Mouse (Mus musculus): ENCODE data around the gene Dnah11. TPM values are rescaled to one million over a fixed set of nuclear protein-coding genes. Genes with fewer than 3 reads are reported as not detected.

The Dnah11 gene
- polyA plus RNA-seq, 1 experiment from 2014 or later, result 0.29 TPM

DNA sequence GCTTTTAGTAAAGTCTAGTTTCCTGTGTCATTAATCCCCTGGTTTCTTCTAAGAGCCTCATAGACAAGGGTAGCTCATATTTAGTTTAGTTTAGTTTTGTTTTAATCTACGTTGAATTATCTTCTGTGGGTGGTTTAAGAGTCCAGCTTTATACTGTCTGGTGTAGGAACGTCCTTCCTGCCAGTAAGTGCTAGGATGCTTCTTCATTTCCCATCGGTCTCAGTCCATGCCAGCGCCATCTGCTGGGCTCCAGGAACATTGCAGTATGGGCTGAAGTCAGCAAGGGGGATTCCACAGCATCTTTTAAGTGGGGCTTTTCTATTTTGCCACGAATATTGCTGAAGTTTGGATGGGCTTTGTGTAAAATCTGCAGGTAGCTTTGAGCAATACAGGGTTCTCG, 345.5 kb downstream of the Dnah11 start:
- no peak for ATAC-seq (replicated peaks; ENCODE audit: insufficient number of reproducible peaks, low FRiP score, low TSS enrichment, low read depth)
- DNase-seq (ENCODE audit: low spot score), result peak; percentile 69
- WGBS, result 31% methylated on average over 6 of the region's 6 CpGs

DNA sequence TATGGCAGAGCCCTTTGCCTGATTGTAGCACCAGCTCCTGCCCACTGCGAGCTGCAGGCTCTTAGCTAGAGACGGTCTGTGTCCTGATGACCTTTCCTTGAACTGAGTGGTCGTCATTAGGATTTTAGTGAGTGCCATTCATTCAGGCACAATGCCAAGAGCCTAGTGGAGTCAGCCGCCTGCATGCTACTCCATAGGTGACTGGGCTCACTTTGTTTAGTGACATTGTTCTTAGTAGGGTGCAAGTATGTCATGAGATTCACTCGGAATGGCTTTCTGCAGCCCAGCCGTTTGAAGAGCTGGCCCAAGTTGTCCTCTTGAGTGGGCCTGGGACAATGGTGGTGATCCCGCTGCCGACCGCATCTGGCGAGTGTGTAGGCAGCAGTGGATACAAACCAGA, 348.4 kb downstream of the Dnah11 start:
- no peak overlapping the region for H3K4me3 ChIP-seq (ENCODE audit: low read depth, low read length)
- H3K4me1 ChIP-seq (ENCODE audit: control insufficient read depth, insufficient read depth, low read length), result no peaks in the 10 kb centered on the region
- H3K4me2 ChIP-seq (ENCODE audit: low read depth, low read length), result no peak overlapping the region
- no peak for DNase-seq (ENCODE audit: low spot score)
- no peak for ATAC-seq (replicated peaks; ENCODE audit: insufficient number of reproducible peaks, low FRiP score, low TSS enrichment, low read depth)
- no peaks in the 10 kb centered on the region for H3K9me3 ChIP-seq (replicated peaks; ENCODE audit: control insufficient read depth, low read length)
- no peaks in the 10 kb centered on the region for H3K36me3 ChIP-seq (replicated peaks; ENCODE audit: control insufficient read depth, insufficient read depth, low read depth, low read length)
- no peak overlapping the region for H3K27ac ChIP-seq (replicated peaks; ENCODE audit: low read depth, low read length)
- no peaks in the 10 kb centered on the region for H3K27me3 ChIP-seq (ENCODE audit: control insufficient read depth, insufficient read depth, low read length)
- no peak overlapping the region for H3K9ac ChIP-seq (replicated peaks; ENCODE audit: low read length)
- WGBS, result 56% methylated on average over 10 of the region's 10 CpGs

More for the DNA sequence above, 345.5 kb downstream of the Dnah11 start:
- H3K36me3 ChIP-seq (replicated peaks; ENCODE audit: control insufficient read depth, insufficient read depth, low read depth, low read length), result no peaks in the 10 kb centered on the region
- no peaks in the 10 kb centered on the region for H3K4me1 ChIP-seq (ENCODE audit: control insufficient read depth, insufficient read depth, low read length)
- H3K9me3 ChIP-seq (replicated peaks; ENCODE audit: control insufficient read depth, low read length), result no peaks in the 10 kb centered on the region
- H3K27ac ChIP-seq (replicated peaks; ENCODE audit: low read depth, low read length), result no peak overlapping the region
- H3K27me3 ChIP-seq (ENCODE audit: control insufficient read depth, insufficient read depth, low read length), result no peaks in the 10 kb centered on the region
- no peak overlapping the region for H3K4me2 ChIP-seq (ENCODE audit: low read depth, low read length)
- no peak overlapping the region for H3K9ac ChIP-seq (replicated peaks; ENCODE audit: low read length)
- H3K4me3 ChIP-seq (ENCODE audit: low read depth, low read length), result no peak overlapping the region

DNA sequence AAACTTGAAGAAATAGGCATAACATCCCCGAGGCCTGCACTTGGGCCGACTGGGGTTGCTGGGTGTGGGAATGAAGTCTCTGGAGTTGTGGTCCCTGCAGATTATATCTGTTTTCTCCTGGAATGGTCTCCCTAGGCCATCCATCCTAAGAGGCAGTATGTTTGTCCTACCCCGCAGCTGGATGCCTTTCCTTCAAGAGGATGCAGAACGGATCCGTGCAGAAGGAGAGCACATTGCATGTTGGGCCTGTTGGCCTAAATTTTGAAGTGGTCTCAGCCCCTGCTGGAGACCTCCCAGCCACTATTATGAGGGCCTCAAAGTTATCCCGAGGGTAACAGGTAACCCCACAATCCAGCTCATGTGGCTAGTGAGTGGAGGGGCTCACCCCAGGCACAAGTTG, 350.2 kb downstream of the Dnah11 start:
- DNase-seq (ENCODE audit: low spot score) (no peak), ATAC-seq (replicated peaks; ENCODE audit: insufficient number of reproducible peaks, low FRiP score, low TSS enrichment, low read depth) (no peak)
- Histone ChIP-seq H3K4me2 (ENCODE audit: low read depth, low read length) (no peak overlapping the region), H3K27me3 (ENCODE audit: control insufficient read depth, insufficient read depth, low read length) (no peaks in the 10 kb centered on the region), H3K4me1 (ENCODE audit: control insufficient read depth, insufficient read depth, low read length) (no peaks in the 10 kb centered on the region), H3K9ac (replicated peaks; ENCODE audit: low read length) (no peak overlapping the region), H3K27ac (replicated peaks; ENCODE audit: low read depth, low read length) (no peak overlapping the region), H3K4me3 (ENCODE audit: low read depth, low read length) (no peak overlapping the region), H3K9me3 (replicated peaks; ENCODE audit: control insufficient read depth, low read length) (no peaks in the 10 kb centered on the region), H3K36me3 (replicated peaks; ENCODE audit: control insufficient read depth, insufficient read depth, low read depth, low read length) (no peaks in the 10 kb centered on the region)
- 93% methylated on average over 6 of the region's 6 CpGs for WGBS

DNA sequence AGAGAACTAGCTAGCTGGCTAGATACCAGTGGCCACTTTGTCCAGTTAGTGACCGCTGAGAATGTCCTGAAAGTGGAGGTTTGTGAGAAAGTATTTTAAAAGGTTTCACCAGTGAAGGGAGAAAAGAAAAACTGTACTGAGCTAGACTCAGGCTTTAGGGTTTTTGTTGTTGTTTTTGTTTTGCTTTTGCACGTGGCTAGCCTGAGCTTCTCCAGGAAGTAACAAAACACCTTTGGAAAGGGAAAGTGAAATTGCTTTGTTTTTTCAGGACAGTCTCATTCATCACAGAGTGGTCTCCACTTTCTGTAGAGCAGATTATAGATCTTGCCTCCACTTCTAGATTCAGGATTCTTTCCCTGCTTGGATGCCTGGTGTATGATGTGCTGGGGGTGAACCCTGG, 353.9 kb downstream of the Dnah11 start:
- H3K27ac ChIP-seq (replicated peaks; ENCODE audit: low read depth, low read length), result no peak overlapping the region
- H3K4me2 ChIP-seq (ENCODE audit: low read depth, low read length), result peak overlapping the region; percentile 17
- DNase-seq (ENCODE audit: low spot score), result no peak
- WGBS, result 23% methylated on average over 2 of the region's 2 CpGs
- H3K4me1 ChIP-seq (ENCODE audit: control insufficient read depth, insufficient read depth, low read length), result no peaks in the 10 kb centered on the region
- no peaks in the 10 kb centered on the region for H3K9me3 ChIP-seq (replicated peaks; ENCODE audit: control insufficient read depth, low read length)
- ATAC-seq (replicated peaks; ENCODE audit: insufficient number of reproducible peaks, low FRiP score, low TSS enrichment, low read depth), result no peak
- no peak overlapping the region for H3K4me3 ChIP-seq (ENCODE audit: low read depth, low read length)
- H3K9ac ChIP-seq (replicated peaks; ENCODE audit: low read length), result no peak overlapping the region
- H3K27me3 ChIP-seq (ENCODE audit: control insufficient read depth, insufficient read depth, low read length), result no peaks in the 10 kb centered on the region
- no peaks in the 10 kb centered on the region for H3K36me3 ChIP-seq (replicated peaks; ENCODE audit: control insufficient read depth, insufficient read depth, low read depth, low read length)

DNA sequence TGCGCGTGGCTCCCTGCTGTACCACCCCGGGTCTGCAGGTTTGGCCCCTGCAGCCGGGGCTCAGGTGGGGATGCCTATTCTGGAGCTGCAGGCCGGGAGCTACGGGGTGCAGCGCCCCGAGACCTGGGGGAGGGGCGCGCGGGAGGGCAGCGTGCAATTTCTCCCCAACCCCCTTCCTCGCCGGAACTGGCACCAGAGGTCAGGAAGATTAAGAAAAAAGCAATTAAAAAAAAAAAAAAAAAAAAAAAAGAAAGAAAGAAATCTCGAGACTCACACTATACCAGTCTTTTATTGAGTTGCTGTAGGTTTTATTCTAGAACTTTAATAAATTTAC, 354.8 kb downstream of the Dnah11 start:
- Histone ChIP-seq H3K4me2 (ENCODE audit: low read depth, low read length) (peak overlapping the region; percentile 91), H3K9ac (replicated peaks; ENCODE audit: low read length) (peak overlapping the region; percentile 92), H3K9me3 (replicated peaks; ENCODE audit: control insufficient read depth, low read length) (no peaks in the 10 kb centered on the region), H3K27ac (replicated peaks; ENCODE audit: low read depth, low read length) (peak overlapping the region; percentile 76; the same call in 1 of the 2 replicates), H3K4me1 (ENCODE audit: control insufficient read depth, insufficient read depth, low read length) (no peaks in the 10 kb centered on the region), H3K4me3 (ENCODE audit: low read depth, low read length) (peak overlapping the region; percentile 77), H3K36me3 (replicated peaks; ENCODE audit: control insufficient read depth, insufficient read depth, low read depth, low read length) (no peaks in the 10 kb centered on the region), H3K27me3 (ENCODE audit: control insufficient read depth, insufficient read depth, low read length) (no peaks in the 10 kb centered on the region)
- DNase-seq (ENCODE audit: low spot score) (no peak), ATAC-seq (replicated peaks; ENCODE audit: insufficient number of reproducible peaks, low FRiP score, low TSS enrichment, low read depth) (no peak)
- whole genome bisulfite sequencing, result 0% methylated on average over 15 of the region's 15 CpGs

DNA sequence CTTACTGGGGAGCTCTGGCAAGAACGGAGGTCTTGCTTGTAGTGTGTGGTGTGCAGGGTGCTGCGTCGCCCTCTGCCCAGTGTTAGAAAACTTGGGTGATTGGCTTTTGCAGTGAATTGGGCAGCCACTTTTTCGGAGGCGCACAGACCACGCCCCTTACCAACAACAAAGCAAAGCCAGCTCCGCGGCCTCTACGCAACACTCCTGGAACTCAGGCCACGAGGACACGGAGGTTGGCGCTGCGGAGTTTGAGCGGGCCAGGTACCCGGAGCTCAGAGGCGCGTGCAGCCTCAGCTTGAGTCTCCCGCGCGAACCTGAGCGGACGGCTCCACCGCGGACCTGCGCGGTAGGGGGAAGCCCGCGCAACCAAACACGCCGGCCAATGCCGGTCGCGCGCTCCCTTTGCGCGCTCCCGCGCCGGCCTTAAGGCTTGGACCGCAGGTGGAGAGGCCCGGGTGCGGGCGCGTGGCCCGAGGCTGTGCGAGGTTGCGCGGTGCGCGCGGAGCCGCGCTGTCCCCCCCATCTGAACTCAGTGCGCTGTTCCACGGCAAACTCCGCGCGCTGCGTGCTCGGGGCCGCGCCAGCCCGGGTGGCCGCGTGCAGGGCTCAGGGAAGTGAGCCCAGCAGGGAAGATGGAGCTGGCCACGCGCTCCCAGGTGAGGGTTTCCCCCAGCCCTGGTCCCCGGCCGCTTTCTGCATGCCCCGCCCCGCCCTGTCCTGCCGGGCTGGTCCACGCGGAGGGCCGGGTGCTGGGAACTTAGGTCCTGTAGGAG, 355.4 kb downstream of the Dnah11 start:
- DNase-seq (ENCODE audit: low spot score) (peak; percentile 84), ATAC-seq (replicated peaks; ENCODE audit: insufficient number of reproducible peaks, low FRiP score, low TSS enrichment, low read depth) (peak; percentile 95)
- peak overlapping the region; percentile 92 for H3K9ac ChIP-seq (replicated peaks; ENCODE audit: low read length)
- peak overlapping the region; percentile 91 for H3K4me2 ChIP-seq (ENCODE audit: low read depth, low read length)
- no peaks in the 10 kb centered on the region for H3K27me3 ChIP-seq (ENCODE audit: control insufficient read depth, insufficient read depth, low read length)
- no peaks in the 10 kb centered on the region for H3K4me1 ChIP-seq (ENCODE audit: control insufficient read depth, insufficient read depth, low read length)
- peak overlapping the region; percentile 77 for H3K4me3 ChIP-seq (ENCODE audit: low read depth, low read length)
- H3K27ac ChIP-seq (replicated peaks; ENCODE audit: low read depth, low read length), result peak overlapping the region; percentile 76
- H3K9me3 ChIP-seq (replicated peaks; ENCODE audit: control insufficient read depth, low read length), result no peaks in the 10 kb centered on the region
- no peaks in the 10 kb centered on the region for H3K36me3 ChIP-seq (replicated peaks; ENCODE audit: control insufficient read depth, insufficient read depth, low read depth, low read length)
- 0% methylated on average over 67 of the region's 75 CpGs for WGBS

DNA sequence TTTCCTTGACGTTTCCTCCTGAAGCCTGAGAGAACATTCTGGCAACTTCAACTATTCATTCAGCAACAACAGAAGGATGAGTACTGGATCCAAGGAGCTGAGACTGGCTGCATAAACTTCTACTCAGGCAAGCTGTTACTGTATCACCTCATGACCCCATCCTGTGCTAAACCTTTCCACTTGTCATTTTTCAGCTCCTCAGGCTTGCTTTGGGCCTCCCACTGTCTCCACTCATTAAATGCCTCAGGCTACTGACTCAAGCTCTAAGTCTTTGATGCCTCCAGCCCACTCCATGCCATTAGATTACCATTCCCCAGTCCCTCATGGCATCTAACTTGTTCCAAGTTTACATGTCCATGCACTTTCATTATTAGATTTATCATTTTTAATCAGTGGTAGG, 356.2 kb downstream of the Dnah11 start:
- H3K27me3 ChIP-seq (ENCODE audit: control insufficient read depth, insufficient read depth, low read length), result no peaks in the 10 kb centered on the region
- WGBS, result 70% methylated on average over 1 of the region's 1 CpGs
- DNase-seq (ENCODE audit: low spot score) (no peak), ATAC-seq (replicated peaks; ENCODE audit: insufficient number of reproducible peaks, low FRiP score, low TSS enrichment, low read depth) (no peak)
- no peak overlapping the region for H3K4me3 ChIP-seq (ENCODE audit: low read depth, low read length)
- no peak overlapping the region for H3K4me2 ChIP-seq (ENCODE audit: low read depth, low read length)
- no peaks in the 10 kb centered on the region for H3K9me3 ChIP-seq (replicated peaks; ENCODE audit: control insufficient read depth, low read length)
- no peaks in the 10 kb centered on the region for H3K4me1 ChIP-seq (ENCODE audit: control insufficient read depth, insufficient read depth, low read length)
- no peak overlapping the region for H3K27ac ChIP-seq (replicated peaks; ENCODE audit: low read depth, low read length)
- no peaks in the 10 kb centered on the region for H3K36me3 ChIP-seq (replicated peaks; ENCODE audit: control insufficient read depth, insufficient read depth, low read depth, low read length)
- H3K9ac ChIP-seq (replicated peaks; ENCODE audit: low read length), result no peak overlapping the region

DNA sequence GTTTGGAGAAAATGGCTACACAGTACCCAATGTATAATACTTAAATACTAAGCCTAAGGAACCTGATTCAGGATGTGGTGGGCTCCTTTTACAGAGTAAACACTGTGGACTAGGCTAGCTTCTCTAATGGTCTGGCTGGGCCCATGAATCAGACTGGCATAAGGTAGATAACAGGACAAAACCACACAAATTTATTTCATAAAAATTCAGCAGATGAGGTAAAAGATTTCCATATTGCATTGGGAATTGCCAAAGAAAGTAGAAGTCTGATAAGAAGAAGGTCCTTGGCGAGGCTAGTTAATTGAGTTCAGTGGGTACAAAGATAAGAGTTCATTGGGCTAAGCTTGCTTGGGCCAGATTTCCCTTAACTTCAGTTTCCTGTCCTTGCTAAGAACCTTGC, 358.1 kb downstream of the Dnah11 start:
- no peaks in the 10 kb centered on the region for H3K36me3 ChIP-seq (replicated peaks; ENCODE audit: control insufficient read depth, insufficient read depth, low read depth, low read length)
- no peak overlapping the region for H3K27ac ChIP-seq (replicated peaks; ENCODE audit: low read depth, low read length)
- no peak overlapping the region for H3K4me2 ChIP-seq (ENCODE audit: low read depth, low read length)
- ATAC-seq (replicated peaks; ENCODE audit: insufficient number of reproducible peaks, low FRiP score, low TSS enrichment, low read depth) (no peak), DNase-seq (ENCODE audit: low spot score) (no peak)
- H3K4me3 ChIP-seq (ENCODE audit: low read depth, low read length), result no peak overlapping the region
- H3K27me3 ChIP-seq (ENCODE audit: control insufficient read depth, insufficient read depth, low read length), result no peaks in the 10 kb centered on the region
- H3K4me1 ChIP-seq (ENCODE audit: control insufficient read depth, insufficient read depth, low read length), result no peaks in the 10 kb centered on the region
- no peaks in the 10 kb centered on the region for H3K9me3 ChIP-seq (replicated peaks; ENCODE audit: control insufficient read depth, low read length)
- WGBS, result 91% methylated on average over 1 of the region's 1 CpGs
- no peak overlapping the region for H3K9ac ChIP-seq (replicated peaks; ENCODE audit: low read length)

Data from embryonic facial prominence, embryonic 11.5 days (tissue).